Mouse (Mus musculus): ENCODE measurements around the gene Atp1a2.

The Atp1a2 gene

DNA sequence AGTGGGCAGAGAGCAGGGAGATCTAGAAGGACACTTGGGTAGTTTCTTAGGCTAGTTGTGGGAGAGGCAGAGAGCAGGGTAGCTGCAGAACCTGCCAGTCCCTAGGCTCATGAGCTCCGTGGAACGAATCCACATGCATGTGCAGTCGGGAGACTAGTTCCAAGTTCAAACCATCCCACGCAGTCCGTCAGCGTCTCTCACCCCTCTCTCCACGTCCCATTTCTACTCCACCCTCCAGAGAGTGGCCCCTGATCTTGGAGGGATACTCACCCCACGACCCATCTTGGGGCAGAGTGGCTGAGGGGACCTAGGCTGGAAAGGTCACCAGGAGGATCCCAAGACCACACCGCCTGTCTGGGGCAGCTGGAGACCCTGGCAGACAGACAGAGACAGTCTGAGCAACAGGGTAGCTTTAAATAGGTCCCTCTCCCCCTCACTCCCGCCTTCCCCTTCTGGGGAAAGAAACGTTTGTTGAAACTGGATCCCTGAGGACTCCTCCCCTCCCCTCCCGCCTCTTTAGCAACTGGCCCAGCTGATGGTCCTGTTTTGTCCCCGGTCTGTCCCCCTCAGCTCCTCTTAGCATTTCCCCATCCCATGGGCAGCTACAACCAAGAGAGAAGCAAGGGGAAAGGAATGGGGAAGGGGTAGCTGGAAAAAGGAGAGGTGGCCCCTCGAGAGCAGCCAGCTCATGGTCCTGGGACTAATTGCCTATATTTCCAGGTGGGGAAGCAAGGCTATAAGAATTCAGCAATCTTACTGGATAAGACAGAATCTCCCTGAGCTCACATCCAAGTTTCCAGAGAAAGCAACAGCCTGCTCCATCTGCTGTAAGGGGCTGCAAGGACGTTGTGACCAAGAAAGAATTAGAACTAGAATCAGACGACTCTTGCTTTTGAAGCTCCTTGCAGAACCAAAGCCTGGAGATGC, at the start of gene Atp1a2:
Atp1a2 (minus strand) TSS at position 454 of the 927 bp plus-strand sequence.
- peak in 1 of 2 experiments; percentile 38 for DNase-seq

DNA sequence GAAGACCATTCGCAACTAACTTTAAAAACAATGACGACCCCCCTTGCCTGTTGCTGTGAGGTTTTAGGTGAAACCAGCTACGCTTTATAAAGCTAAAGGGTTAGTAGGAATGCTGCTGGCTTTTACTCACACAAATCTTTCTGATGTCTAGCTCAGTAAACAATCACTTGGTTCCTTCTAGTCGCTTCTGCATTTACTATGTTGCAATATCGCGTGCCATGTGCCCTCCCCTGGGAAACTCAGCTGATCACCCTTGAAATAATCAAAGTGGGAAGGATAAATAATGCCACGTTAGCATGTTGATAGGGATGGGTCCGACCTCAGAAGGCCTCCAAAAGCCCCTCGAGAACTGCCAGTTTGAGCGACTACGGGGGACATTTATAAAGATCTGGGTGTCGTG, 49.5 kb upstream of the Atp1a2 start:
- no peak for DNase-seq

DNA sequence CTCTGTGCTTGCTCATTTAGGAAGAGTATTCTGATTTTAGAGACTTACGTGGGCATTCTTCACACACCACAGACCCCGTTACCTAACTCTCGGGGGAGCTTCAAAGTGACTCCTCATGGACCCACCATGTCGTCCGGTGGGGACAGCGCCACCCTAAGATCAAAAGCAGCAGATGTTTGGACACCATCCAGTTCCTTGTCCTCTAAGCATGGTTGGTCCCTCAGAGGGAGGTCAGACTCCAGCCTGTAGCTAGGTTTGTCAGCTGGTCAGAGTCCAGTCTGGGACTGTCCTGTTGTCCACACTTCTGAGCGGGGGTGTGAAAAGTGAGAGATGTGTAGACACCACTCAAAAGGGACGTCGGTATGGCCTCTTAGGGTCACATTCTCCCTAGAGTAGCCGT, 48.8 kb upstream of the Atp1a2 start:
- no peak for DNase-seq

DNA sequence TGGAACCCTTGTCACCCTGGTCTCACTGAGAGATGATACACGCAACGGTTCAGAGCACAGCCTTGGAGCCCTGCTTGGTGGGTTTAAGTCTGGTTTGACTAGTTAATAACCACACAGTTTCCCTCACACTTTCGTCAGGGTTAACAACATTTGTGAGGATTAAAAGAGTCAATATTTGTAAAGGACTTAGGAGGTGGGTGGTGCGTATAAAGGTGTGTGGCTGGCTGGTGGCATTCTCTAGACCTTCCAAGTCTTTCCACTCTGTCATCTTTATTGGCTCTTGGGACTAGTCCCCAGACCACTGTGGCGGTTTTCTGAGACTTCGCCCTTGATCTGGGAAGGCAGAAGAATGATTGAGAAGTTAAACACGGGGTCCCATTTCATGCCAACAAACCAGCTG, 47.0 kb upstream of the Atp1a2 start:
- DNase-seq: no peak

DNA sequence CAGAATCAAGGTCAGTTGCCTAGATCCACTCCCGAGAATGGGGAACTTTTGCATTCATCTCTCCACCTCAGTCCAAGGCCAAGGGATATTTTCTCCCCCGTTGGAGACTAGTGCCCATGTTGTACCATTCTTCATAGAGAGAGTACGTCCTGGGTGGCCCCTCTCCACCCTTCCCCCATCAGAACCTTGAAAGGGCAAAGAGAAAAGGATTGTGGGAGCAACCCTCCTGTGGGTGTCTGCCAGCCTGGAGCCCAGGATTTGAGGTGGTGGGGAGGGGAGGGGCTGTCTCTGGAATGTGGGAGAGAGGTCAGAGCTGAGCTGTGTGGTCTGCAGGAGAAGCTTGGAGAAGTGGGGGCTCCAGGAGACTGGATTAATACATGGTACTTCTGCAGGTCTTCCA, 46.0 kb upstream of the Atp1a2 start:
- DNase-seq: no peak

DNA sequence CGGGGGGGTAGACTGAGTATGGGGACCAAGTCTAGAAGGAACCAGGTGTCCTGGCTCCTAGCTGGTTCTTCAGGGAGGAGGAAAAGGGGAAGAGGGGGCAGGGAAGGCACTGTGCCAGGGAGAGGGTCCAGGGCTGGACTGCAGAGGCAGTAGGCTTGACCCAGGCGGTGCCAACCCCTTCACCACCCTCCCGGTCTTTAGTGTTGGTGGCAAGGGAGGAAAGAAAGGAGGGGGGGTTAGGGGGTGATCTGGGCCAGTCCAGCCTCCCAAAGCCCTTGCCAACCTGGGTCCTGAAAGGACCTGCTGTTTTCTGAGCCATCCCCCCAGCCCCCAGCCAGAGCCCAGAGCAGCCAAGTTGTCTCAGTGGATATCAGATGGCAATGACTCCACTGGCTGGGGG, 44.9 kb upstream of the Atp1a2 start:
- peak in 1 of 2 experiments; percentile 57 for DNase-seq

DNA sequence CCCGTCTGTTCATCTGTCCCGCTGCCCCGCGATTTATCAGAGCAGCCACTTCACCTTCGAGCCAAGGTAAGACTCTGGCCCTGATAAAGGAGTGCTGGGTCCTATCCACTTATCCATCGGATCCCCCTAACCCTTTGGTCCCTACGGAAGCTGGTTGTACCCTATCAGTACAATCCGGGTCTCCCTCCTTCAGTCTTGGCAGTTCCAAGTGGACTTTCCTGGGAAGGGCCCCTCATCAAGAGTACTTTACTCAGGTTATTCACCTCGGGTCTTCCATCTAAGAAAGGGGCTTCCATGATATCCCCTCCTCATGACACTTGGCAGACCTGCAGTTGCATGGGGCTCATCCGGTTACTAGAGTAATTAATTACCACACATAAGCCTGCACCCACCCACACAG, 43.5 kb upstream of the Atp1a2 start:
- DNase-seq: no peak

DNA sequence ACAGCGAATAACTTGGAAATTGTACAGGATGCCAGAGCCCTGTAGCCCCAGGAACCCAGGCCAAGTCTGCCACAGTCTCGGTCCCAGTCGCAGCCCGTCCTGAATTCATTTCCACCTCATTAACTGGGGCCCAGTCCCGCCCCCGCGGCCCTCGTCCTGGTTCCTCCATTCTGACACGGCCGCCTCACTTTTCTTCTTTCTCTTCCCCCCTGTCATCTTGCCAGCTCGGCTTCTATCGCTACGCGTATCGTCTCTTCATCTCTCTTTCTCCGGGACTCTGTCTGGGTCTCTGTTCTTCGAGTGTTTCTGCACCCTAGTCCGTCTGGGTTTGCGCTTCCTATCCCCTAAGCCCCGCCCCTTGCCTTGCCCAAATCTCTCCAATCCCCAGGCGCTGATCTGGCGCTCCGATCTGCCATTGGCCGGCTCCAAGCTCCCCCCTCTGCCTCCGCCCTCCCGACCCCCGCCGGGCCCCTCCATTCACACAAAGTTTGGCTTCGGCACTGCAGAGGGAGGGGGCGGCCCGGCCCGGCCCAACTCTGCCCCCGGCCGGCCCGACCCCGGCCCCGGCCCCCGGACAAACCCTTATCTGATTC, 43.0 kb upstream of the Atp1a2 start, which contains the start of gene Kcnj10:
Kcnj10 (plus strand) TSS at position 482 of the 593 bp plus-strand sequence.
- peak; percentile 76 to 87 for DNase-seq

DNA sequence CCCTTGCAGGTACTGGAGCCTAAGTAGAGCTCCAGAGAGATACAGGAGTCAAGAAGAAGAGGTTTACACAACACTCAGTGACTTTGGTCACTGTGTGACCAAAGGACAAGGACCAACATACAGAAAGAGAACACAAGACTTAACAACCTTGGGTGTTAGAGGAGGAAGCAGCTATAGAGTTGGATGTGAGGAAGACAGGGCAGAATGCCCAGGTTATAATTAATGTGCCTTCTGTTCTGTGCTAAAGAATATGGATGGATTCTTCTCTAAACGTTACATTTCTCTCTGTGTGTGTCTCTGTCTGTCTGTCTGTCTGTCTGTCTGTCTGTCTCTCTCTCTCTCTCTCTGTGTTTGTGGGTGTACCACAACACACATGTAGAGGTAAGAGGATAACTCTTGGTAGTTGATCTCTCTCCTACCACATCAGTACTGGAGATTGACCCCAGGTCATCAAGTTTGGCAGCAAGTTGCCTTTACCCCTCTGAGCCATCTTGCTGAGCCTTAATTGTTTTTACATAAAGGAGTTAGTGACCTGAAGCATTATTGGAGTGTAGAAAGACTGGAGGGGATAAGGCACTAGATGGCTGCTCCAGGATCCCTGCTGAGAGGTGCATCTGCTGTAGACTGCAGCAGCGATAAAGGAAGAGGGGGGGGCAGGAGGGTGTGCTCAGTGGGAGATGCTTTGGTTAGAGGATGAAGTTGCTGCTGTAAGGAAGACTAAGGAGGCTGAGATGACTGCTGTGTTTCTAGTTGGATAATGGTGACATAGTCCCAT, 39.7 kb upstream of the Atp1a2 start:
- peak; percentile 76 to 85 for DNase-seq

DNA sequence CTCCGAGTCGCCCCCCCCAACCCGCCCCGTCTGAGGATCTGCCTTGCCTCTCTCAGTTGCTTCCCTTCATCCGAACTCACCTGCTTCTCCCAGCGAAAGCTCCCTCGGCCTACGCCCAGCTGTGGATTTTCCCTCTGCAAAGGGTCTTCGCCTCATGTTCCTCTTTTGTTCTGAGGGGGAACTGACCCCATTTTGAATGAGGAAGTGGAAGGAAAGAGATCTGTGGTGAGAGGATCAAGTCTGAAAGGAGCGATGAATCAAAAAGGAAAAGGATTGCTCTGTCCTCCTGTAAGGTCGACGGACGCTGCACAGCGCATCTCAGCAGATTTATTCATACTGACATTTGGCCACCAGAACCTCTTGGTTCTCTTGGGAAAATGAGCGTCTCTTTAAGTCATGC, 37.9 kb upstream of the Atp1a2 start:
- no peak for DNase-seq

DNA sequence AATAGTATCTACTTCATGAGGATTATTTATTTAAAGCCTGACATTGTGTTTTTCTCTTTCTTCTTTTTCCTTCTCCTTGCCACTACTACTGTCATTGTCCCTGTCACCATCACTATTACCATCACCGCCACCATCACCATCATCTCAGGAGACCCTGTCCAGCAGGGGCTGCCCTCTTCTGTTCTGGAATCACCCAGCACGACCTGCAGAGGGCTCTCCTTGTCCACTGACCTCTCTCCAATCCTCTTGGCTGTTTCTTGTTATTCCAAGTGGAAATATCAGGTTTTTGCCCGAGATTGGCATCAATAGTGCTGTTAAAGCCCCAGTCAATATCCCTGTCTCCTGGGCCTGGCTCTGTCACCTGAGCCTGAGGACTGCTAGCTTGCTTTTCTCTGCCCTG, 35.6 kb upstream of the Atp1a2 start:
- DNase-seq: peak in 1 of 2 experiments; percentile 55

DNA sequence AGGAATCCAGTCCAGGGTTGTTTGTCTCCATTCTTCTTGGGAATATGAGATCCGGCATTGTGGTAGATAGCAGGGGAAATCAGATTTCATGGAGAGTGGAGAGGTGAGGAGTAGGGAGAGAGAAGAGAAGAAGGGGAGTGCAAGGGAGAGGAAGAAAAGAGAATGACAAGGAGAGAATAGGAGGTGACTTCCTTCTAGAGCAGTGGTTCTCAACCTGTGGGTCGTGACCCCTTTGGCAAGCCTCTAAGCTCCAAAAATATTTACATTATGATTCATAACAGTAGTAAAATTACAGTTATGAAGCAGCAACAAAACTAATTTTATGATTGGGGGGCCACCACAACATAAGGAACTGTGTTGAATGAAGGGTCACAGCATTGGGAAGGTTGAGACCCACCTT, 35.1 kb upstream of the Atp1a2 start:
- no peak for DNase-seq

DNA sequence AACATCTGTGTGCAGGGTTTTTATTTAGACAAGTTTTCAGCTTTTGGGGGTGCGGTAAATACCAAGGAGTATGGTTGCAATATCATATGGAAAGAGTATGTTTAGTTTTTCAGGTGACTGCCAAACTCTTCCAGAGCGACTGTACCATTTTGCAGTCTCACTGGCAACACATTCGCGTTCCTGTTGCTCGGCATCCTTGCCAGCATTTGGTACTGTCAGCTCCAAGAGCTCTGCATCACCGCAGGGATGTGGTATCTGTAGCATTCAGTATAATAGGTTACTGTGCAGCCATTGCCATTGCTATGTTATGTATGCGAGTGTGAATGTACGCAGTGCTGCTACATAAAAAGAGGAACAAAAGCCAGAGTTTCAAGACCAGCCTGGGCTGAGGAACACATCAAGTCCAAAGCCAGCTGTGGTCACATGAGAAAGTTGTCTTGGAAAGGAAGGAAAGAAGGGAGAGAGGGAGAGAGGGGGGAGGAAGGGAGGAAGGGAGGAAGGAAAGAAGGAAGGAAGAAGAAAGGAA, 33.6 kb upstream of the Atp1a2 start:
- DNase-seq: peak in 1 of 2 experiments; percentile 55

DNA sequence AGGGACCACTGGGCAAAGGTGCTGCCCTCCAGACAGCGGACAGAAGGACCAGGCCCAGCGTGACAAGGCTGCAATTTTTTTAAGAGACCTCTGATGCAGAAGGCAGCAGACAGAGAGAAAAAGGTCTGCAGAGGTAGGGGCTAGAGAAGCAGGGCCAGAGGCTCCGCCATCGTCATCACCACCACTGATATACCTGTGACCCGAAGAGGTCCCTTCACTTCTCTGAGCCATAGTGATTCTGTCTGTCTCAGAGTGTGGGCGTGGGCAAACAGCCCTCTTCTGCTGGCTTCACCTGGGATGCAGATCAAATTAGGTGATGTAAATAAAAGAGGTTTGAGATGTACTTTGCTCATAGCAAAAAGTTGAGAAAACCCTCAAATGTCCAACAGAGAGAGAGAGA, 31.8 kb upstream of the Atp1a2 start:
- DNase-seq: no peak

DNA sequence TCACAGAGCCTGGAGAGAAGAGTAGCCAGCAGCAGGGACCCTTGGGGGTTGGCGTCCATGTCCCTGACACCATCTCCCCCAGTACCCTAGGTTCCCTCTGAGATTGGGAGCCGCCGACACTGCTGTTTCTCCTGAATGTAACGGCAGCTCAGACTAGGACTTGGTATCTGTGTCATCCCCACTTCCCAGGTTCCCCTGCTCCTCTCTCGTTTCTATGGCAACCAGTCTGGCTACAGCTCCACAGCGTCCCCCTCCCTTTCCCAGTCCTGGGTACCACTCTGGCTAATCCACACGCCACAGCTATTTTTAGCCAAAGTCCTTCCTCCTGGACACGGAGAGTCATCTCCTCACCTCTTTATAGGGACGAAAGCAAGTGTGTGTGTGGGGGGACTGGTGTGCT, 31.3 kb upstream of the Atp1a2 start, which contains the start of gene Kcnj9:
Kcnj9 (minus strand) TSS at position 188 of the 400 bp plus-strand sequence.
- peak; percentile 87 to 91 for DNase-seq

DNA sequence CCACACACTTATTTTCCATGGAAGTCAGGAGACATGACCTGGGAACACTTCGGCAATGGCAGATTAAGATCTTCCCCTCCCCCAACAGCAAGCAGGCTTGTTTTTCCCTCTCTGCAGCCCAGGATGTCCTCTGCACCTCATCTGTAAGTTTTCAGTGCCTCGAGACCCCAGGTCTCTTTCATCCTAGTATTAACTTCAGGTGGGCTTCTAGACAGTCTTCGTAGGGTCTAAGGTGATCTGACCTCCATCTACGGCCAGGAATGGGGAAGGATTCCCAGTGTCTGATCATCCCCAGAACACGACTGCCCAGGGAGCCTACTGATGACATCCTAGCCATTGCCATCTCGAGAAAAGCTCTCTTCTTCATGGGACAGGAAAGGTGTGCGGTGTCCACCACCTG, 30.6 kb upstream of the Atp1a2 start:
- DNase-seq: peak; percentile 50 to 65

DNA sequence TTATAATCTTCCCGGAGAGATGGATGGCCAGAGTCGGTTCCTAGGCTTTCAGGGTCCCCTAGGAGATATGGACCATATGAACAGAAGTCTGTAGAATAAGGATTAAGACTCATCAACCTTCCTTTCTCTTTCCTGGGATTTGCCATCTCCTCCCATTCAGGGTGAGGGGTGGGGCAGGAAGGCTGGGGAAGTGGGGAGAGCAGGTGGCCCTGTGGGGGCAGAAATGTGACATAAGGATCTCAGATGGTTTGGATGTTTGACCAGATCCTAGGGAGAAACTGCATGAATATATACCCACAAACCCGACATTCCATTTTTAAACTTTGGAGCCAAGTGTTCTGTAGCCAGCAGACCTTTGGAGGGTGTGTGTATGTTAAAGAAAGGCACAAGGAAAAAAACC, 30.2 kb upstream of the Atp1a2 start:
- DNase-seq: peak; percentile 45 to 62

DNA sequence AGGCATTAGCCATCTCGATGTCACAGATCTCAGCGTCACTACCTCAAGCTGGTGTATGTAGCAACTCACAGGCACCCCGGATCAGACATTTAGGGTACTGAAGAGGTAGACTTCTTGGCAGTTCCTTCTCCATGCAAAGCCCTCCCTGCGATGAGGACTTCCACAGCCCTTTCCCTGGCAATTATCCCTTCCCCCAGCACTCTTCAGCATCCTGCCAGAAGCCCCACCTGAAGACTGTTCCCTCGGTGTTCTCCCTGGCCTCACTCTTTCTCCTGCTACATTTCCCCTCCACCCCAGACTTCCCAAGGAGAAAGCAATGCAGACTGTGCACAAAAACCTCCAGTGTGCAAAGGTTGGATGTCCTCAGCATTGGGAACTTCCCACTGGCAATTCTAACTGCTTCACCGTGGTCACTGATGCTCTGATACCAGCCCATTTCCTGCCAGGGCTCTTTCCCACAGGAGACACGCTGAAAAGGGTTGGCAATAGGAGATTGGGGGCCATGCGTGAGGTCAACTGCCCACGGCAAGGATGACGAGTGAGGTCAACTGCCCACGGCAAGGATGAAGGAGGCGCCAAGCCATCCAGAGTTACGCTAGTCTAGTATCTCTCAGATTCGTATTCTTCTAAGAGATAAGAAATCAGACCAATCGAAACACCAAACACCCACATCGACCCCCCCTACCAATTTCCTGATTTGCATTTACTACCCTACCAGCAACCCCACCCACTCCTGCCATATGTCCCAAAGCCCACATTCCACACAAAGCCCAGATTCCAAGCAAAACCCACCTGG, 29.5 kb upstream of the Atp1a2 start:
- peak; percentile 37 to 46 for DNase-seq

DNA sequence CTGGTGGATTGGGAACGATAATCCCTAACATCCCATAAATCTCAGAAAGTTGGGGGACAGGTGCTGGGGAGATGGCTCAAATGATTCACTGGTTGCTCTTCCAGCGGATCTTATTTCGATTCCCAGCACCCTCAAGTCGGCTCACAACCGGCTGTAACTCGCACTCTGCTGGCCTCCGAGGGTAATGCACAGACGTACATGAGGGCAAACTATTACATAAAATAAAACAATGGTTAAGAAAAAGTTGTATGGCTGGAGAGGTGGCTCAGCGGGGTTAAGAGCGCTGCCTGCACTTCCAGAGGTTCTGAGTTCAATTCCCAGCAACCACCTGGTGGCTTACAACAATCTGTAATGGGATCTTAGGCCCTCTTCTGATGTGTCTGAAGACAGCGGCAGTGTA, 28.8 kb upstream of the Atp1a2 start:
- DNase-seq: peak in 1 of 2 experiments; percentile 46

DNA sequence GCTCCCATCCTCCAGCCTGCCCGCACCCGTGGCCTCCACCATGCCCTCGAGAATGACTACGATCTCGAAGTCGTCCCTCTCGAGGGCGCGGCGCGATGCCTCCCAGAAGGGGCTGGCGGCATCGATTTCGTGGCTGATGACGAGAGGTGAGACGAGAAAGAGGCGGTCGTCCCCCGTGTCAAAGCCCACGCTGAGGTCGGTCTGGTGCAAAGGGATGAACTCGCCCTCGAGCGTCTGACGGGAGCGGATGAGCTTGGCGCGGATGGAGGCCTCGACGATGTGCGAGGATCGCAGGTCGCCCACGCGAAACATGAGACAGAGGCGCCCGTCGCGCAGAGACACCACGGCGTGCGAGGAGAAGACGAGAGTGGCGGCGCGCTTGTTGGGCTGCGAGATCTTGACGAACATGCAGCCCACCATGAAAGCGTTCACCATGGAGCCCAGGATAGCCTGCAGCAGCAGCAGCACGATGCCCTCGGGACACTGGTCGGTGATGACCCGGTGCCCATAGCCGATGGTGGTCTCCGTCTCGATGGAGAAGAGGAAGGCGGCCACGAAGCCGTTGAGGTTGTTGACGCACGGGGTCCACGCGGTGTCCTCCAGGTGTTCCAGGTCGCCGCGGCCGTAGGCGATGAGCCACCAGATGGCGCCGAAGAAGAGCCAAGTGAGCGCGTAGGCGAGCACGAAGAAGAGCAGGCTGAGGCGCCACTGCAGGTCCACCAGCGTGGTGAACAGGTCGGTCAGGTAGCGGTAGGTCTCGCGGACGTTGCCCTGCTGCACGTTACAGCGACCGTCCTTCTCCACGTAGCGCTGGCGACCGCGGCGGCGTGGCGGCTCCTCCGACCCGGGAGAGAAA, 28.0 kb upstream of the Atp1a2 start:
- DNase-seq: peak; percentile 92 to 94

DNA sequence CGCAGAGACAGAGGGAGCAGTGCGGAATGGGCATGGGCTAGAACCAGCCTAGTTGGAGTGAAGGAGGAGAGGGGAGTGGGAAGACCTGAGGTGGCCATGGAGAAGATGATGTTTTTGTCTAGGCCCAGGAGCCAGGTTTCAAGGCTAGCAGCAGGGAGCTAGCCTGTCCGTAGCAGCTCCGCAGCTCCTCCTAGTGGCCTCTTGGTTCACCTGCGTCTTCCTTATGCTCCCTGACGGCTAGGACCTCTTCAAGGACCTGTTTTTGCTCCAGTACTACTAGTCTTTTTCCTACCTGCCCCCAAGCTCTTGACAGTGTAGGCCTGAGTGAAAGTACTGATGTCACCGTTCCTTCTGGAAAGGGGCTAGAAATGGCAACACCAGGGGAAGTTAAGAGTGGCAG, 26.9 kb upstream of the Atp1a2 start:
- DNase-seq: peak; percentile 88 to 92

All from cerebellum, postnatal 25 days (tissue).